Mouse (Mus musculus): ENCODE measurements at regions not wholly inside any gene's neighbourhood (a gene's known extent, or its start where the extent isn't known, plus 50 kb on each side); places are given as distances from the start of the nearest gene placed in this dataset.

GRCm38 (mm10) chr10:113114999-113115398 lies 186.2 kb upstream of the Atxn7l3b start:
- TF ChIP-seq REST (IDR thresholded peaks at IDR 0.05; ENCODE audit: insufficient read depth, insufficient read length): no peak
- no peak for TF ChIP-seq CEBPB (IDR thresholded peaks at IDR 0.05; ENCODE audit: insufficient read depth, poor library complexity, severe bottlenecking)
- TF ChIP-seq POLR2A (IDR thresholded peaks at IDR 0.05; ENCODE audit: insufficient read length, low read depth): no peak

Measured in myocyte (in vitro differentiated cells).